Mouse (Mus musculus) mesoderm, embryonic 11.5 days (tissue): ENCODE measurements around the gene Prkch.
A peak's percentile ranks its signal among the peaks of the same experiment; 100 is the strongest.

Source experiments
- DNase-seq: peaks from one replicate; pipeline ENCODE4 v3.0.0-alpha.2; 2012; ENCODE audit warnings: low read depth, low spot score

Prkch gene

GRCm38 (mm10) chr12:73679400-73679801 lies 94.8 kb downstream of the Prkch start:
- no peak for DNase-seq

- DNase-seq = no peak
These were observed 98.3 kb downstream of the Prkch start for GRCm38 (mm10) chr12:73682921-73683346.

- DNase-seq = no peak
These were observed 101.3 kb downstream of the Prkch start for GRCm38 (mm10) chr12:73685875-73686274.

GRCm38 (mm10) chr12:73686456-73686855 lies 101.9 kb downstream of the Prkch start:
- DNase-seq = no peak

- DNase-seq = peak; percentile 59
These were observed 102.8 kb downstream of the Prkch start for GRCm38 (mm10) chr12:73687077-73688035.

GRCm38 (mm10) chr12:73692321-73692720 lies 107.7 kb downstream of the Prkch start:
- DNase-seq = no peak

GRCm38 (mm10) chr12:73693347-73693746 lies 108.8 kb downstream of the Prkch start:
- DNase-seq = peak; percentile 81

GRCm38 (mm10) chr12:73694690-73695089 lies 110.1 kb downstream of the Prkch start:
- DNase-seq = no peak

GRCm38 (mm10) chr12:73695110-73695509 lies 110.5 kb downstream of the Prkch start:
- no peak for DNase-seq

- DNase-seq = no peak
These were observed 111.5 kb downstream of the Prkch start for GRCm38 (mm10) chr12:73696084-73696483.

- DNase-seq = no peak
These were observed 112.3 kb downstream of the Prkch start for GRCm38 (mm10) chr12:73696946-73697345.

GRCm38 (mm10) chr12:73698436-73698835 lies 113.8 kb downstream of the Prkch start:
- DNase-seq = no peak

- DNase-seq = no peak
These were observed 114.2 kb downstream of the Prkch start for GRCm38 (mm10) chr12:73698841-73699240.

- no peak for DNase-seq
These were observed 115.0 kb downstream of the Prkch start for GRCm38 (mm10) chr12:73699471-73700186.

GRCm38 (mm10) chr12:73700544-73701069 lies 116.0 kb downstream of the Prkch start:
- no peak for DNase-seq

GRCm38 (mm10) chr12:73701999-73702398 lies 117.4 kb downstream of the Prkch start:
- DNase-seq = no peak

GRCm38 (mm10) chr12:73704382-73704781 lies 119.8 kb downstream of the Prkch start:
- DNase-seq = no peak

- DNase-seq = peak; percentile 72
These were observed 120.6 kb downstream of the Prkch start for GRCm38 (mm10) chr12:73705097-73705690.

GRCm38 (mm10) chr12:73708498-73708897 lies 123.9 kb downstream of the Prkch start:
- no peak for DNase-seq

GRCm38 (mm10) chr12:73708920-73709319 lies 124.3 kb downstream of the Prkch start:
- peak; percentile 61 for DNase-seq

GRCm38 (mm10) chr12:73710846-73711245 lies 126.2 kb downstream of the Prkch start:
- no peak for DNase-seq

- DNase-seq = no peak
These were observed 127.5 kb downstream of the Prkch start for GRCm38 (mm10) chr12:73712122-73712521.
